Mouse (Mus musculus) MEL (cell line): ENCODE measurements around the gene Sgcg. TPM values are rescaled to one million over a fixed set of nuclear protein-coding genes. Genes with fewer than 3 reads are reported as not detected.

ENCODE experiments used
- DNase-seq: peaks from one replicate; pipeline ENCODE4 v3.0.0; 2011; ENCODE audit warnings: low read depth, low spot score
- H3K27ac ChIP-seq: 2 replicates; pipeline ENCODE4 v1.5.1; 2012; ENCODE audit warnings: low read depth, mild to moderate bottlenecking, control low read depth, low read length, moderate library complexity; ENCODE audit not compliant: control insufficient read depth
- H3K27me3 ChIP-seq, 2 experiments: fragments of 150-350 bp in 1 of 2; sonication (generic) in 1 of 2; 2 replicates each; pipeline ENCODE4 v1.6.1; 2012; ENCODE audit warnings: low read length in 2 of 2, mild to moderate bottlenecking in 2 of 2, improper control_type of control experiment in 1 of 2, moderate library complexity in 1 of 2; ENCODE audit not compliant: insufficient read depth in 2 of 2, control insufficient read depth in 1 of 2
- H3K36me3 ChIP-seq, 2 experiments: 2 replicates each; pipeline ENCODE4 v1.6.1; 2012 to 2014; ENCODE audit warnings: low read length in 2 of 2, improper control_type of control experiment in 1 of 2, inconsistent platforms in 1 of 2, mild to moderate bottlenecking in 1 of 2; ENCODE audit not compliant: insufficient read depth in 2 of 2, control insufficient read depth in 1 of 2
- H3K4me1 ChIP-seq, 2 experiments: fragments of 150-350 bp in 1 of 2; sonication (generic) in 1 of 2; 2 replicates each; pipeline ENCODE4 v1.6.1; 2012; ENCODE audit warnings: low read length in 2 of 2, improper control_type of control experiment in 1 of 2, mild to moderate bottlenecking in 1 of 2; ENCODE audit not compliant: insufficient read depth in 2 of 2, control insufficient read depth in 1 of 2
- H3K4me3 ChIP-seq, 2 experiments: fragments of 150-350 bp in 1 of 2; sonication (generic) in 1 of 2; 2 replicates each; pipeline ENCODE4 v1.5.1; 2012; ENCODE audit warnings: low read depth in 2 of 2, low read length in 2 of 2, mild to moderate bottlenecking in 2 of 2, moderate library complexity in 2 of 2, control low read depth in 1 of 2, improper control_type of control experiment in 1 of 2; ENCODE audit not compliant: control insufficient read depth in 1 of 2, insufficient read depth in 1 of 2
- H3K79me2 ChIP-seq: 2 replicates; pipeline ENCODE4 v1.6.1; 2012; ENCODE audit warnings: mild to moderate bottlenecking, low read length, moderate library complexity; ENCODE audit not compliant: control insufficient read depth, poor library complexity, insufficient read depth
- H3K9ac ChIP-seq: 2 replicates; pipeline ENCODE4 v1.6.1; 2012; ENCODE audit warnings: low read depth, mild to moderate bottlenecking, control low read depth, low read length, moderate library complexity; ENCODE audit not compliant: control insufficient read depth, poor library complexity, severe bottlenecking
- H3K9me3 ChIP-seq: fragments of 150-350 bp; sonication (generic); replicated peaks from 2 replicates; pipeline ENCODE4 v1.6.1; 2012; ENCODE audit warnings: mild to moderate bottlenecking, low read length, improper control_type of control experiment, moderate library complexity; ENCODE audit not compliant: insufficient read depth
- CHD2 ChIP-seq: IDR thresholded peaks from 2 replicates; pipeline ENCODE4 v1.6.1; 2011; ENCODE audit warnings: low read length, improper control_type of control experiment
- CTCF ChIP-seq, 3 experiments: IDR thresholded peaks in 2 of 3; conservative IDR thresholded peaks in 1 of 3; 2 replicates each; pipeline ENCODE4 v1.5.1; 2011 to 2012; ENCODE audit warnings: low read length in 3 of 3, low read depth in 2 of 3, mild to moderate bottlenecking in 2 of 3, improper control_type of control experiment in 1 of 3, inconsistent platforms in 1 of 3, mixed read lengths in 1 of 3, moderate library complexity in 1 of 3; ENCODE audit not compliant: control insufficient read depth in 1 of 3, insufficient read depth in 1 of 3, poor library complexity in 1 of 3, severe bottlenecking in 1 of 3
- ELF1 ChIP-seq: IDR thresholded peaks from 2 replicates; pipeline ENCODE4 v1.6.1; 2014; ENCODE audit warnings: low read depth, mild to moderate bottlenecking, inconsistent platforms, low read length, improper control_type of control experiment, moderate library complexity
- EP300 ChIP-seq, 2 experiments: IDR thresholded peaks; 2 replicates each; pipeline ENCODE4 v1.6.1; 2011; ENCODE audit warnings: improper control_type of control experiment in 2 of 2, low read length in 2 of 2, low read depth in 1 of 2, mild to moderate bottlenecking in 1 of 2
- GATA1 ChIP-seq: IDR thresholded peaks from 2 replicates; pipeline ENCODE4 v1.6.1; 2011; ENCODE audit warnings: low read depth, low read length, improper control_type of control experiment
- MAFK ChIP-seq: IDR thresholded peaks from 2 replicates; pipeline ENCODE4 v1.6.1; 2011; ENCODE audit warnings: low read depth, mild to moderate bottlenecking, low read length, improper control_type of control experiment, borderline replicate concordance
- MAX ChIP-seq: IDR thresholded peaks from 2 replicates; pipeline ENCODE4 v1.6.1; 2011; ENCODE audit warnings: low read length, improper control_type of control experiment
- MXI1 ChIP-seq: IDR thresholded peaks from 2 replicates; pipeline ENCODE4 v1.6.1; 2011; ENCODE audit warnings: mild to moderate bottlenecking, low read depth, low read length, improper control_type of control experiment
- POLR2A ChIP-seq, 2 experiments: IDR thresholded peaks; 2 replicates each; pipeline ENCODE4 v1.6.1; 2011 to 2012; ENCODE audit warnings: low read length in 2 of 2, mild to moderate bottlenecking in 2 of 2, control low read depth in 1 of 2, improper control_type of control experiment in 1 of 2, low read depth in 1 of 2, moderate library complexity in 1 of 2; ENCODE audit not compliant: control insufficient read depth in 1 of 2, insufficient read depth in 1 of 2, poor library complexity in 1 of 2
- POLR2AphosphoS5 ChIP-seq: IDR thresholded peaks from 2 replicates; pipeline ENCODE4 v1.6.1; 2012; ENCODE audit warnings: low read depth, borderline replicate concordance, mild to moderate bottlenecking, inconsistent platforms, low read length, moderate library complexity, mixed read lengths
- SMC3 ChIP-seq: IDR thresholded peaks from 2 replicates; pipeline ENCODE4 v1.6.1; 2011; ENCODE audit warnings: low read depth, low read length, improper control_type of control experiment
- ZC3H11A ChIP-seq: IDR thresholded peaks from 2 replicates; pipeline ENCODE4 v1.6.1; 2012; ENCODE audit warnings: low read depth, mild to moderate bottlenecking, inconsistent platforms, low read length, improper control_type of control experiment
- ZKSCAN1 ChIP-seq: IDR thresholded peaks from 2 replicates; pipeline ENCODE4 v1.6.1; 2012; ENCODE audit warnings: low read depth, mild to moderate bottlenecking, inconsistent platforms, low read length, improper control_type of control experiment, moderate library complexity
- ZMIZ1 ChIP-seq: IDR thresholded peaks from 2 replicates; pipeline ENCODE4 v1.6.1; 2012; ENCODE audit warnings: low read depth, mild to moderate bottlenecking, inconsistent platforms, low read length, improper control_type of control experiment, moderate library complexity
- ZNF384 ChIP-seq: IDR thresholded peaks from 2 replicates; pipeline ENCODE4 v1.6.1; 2012; ENCODE audit warnings: low read depth, mild to moderate bottlenecking, inconsistent platforms, low read length, improper control_type of control experiment
- polyA plus RNA-seq, 2 experiments: library from polyadenylated mRNA; stranded (reverse) in 1 of 2; unstranded in 1 of 2; fragments of >175 nt in 1 of 2; fragments of >200 nt in 1 of 2; gene quantifications; 2 replicates each; pipeline versions ENCODE4 v1.2.1 to v1.2.4; 2012; ENCODE audit warnings: low replicate concordance in 2 of 2, low read depth in 1 of 2; ENCODE audit not compliant: insufficient read length in 2 of 2, insufficient read depth in 1 of 2, missing spikeins in 1 of 2
- total RNA-seq: library from RNA; depleted of rRNA; stranded (reverse); fragments of 300-350 nt; gene quantifications from 2 replicates; pipeline ENCODE4 v1.2.3, GENCODE M21; 2012

Gene Sgcg
- total and polyA plus RNA-seq, 3 experiments: not detected

GRCm38 (mm10) chr14:61288606-61289286 is 30.5 kb upstream of the Sgcg start:
- Histone ChIP-seq H3K9ac (no peak overlapping the region), H3K4me3 (no peak overlapping the region), H3K79me2 (no peaks in the 10 kb centered on the region), H3K27ac (no peak overlapping the region), H3K36me3 (no peaks in the 10 kb centered on the region), H3K27me3 (no peaks in the 10 kb centered on the region), H3K9me3 (no peaks in the 10 kb centered on the region), H3K4me1 (no peaks in the 10 kb centered on the region)
- no peak for DNase-seq
- TF ChIP-seq ELF1 (no peak), ZKSCAN1 (no peak), MXI1 (no peak), ZNF384 (no peak), POLR2AphosphoS5 (no peak)

- TF ChIP-seq SMC3: no peak
- TF ChIP-seq ZMIZ1: no peak
- TF ChIP-seq MAFK: peak; percentile 48; the same call in 1 of the 2 replicates
- TF ChIP-seq ZC3H11A: no peak
- TF ChIP-seq POLR2A (IDR thresholded peaks at IDR 0.05; ENCODE audit: control insufficient read depth in 1 of 2, insufficient read depth in 1 of 2, low read depth in 1 of 2, low read length in 2 of 2, poor library complexity in 1 of 2): no peak
- TF ChIP-seq MAX: 0 out of 2 replicates have a peak, but pooled peaks have one; percentile 24
- no peak for TF ChIP-seq EP300 (IDR thresholded peaks at IDR 0.05; ENCODE audit: low read depth in 1 of 2, low read length in 2 of 2)
- TF ChIP-seq CHD2: no peak
- no peaks in the 10 kb centered on the region for H3K79me2 ChIP-seq
These were observed 20.5 kb upstream of the Sgcg start for GRCm38 (mm10) chr14:61278676-61279300.

GRCm38 (mm10) chr14:61277285-61277684 is 19.0 kb upstream of the Sgcg start:
- TF ChIP-seq CTCF (IDR thresholded peaks at IDR 0.05 in 2 of 3, conservative IDR thresholded peaks at IDR 0.05 in 1 of 3; ENCODE audit: control insufficient read depth in 1 of 3, insufficient read depth in 1 of 3, low read depth in 2 of 3, low read length in 3 of 3, poor library complexity in 1 of 3, severe bottlenecking in 1 of 3): peak; percentile 32 to 50 (median 33); a peak in 5 of 6 replicates
- no peak for TF ChIP-seq MAX
- peak; percentile 37 for TF ChIP-seq SMC3
- no peak for TF ChIP-seq GATA1
- H3K9me3 ChIP-seq: no peaks in the 10 kb centered on the region
- no peaks in the 10 kb centered on the region for H3K27me3 ChIP-seq
- no peaks in the 10 kb centered on the region for H3K4me1 ChIP-seq
- DNase-seq: peak; percentile 73
- H3K79me2 ChIP-seq: no peaks in the 10 kb centered on the region
- no peak overlapping the region for H3K4me3 ChIP-seq
- no peak overlapping the region for H3K9ac ChIP-seq
- peaks cover 0 to 2% of the 10 kb centered on the region in 2 experiments; a peak in 2 of 4 replicates for H3K36me3 ChIP-seq
- no peak overlapping the region for H3K27ac ChIP-seq

More at GRCm38 (mm10) chr14:61278676-61279300, 20.5 kb upstream of the Sgcg start:
- H3K27ac ChIP-seq: no peak overlapping the region
- no peaks in the 10 kb centered on the region for H3K4me1 ChIP-seq
- H3K9me3 ChIP-seq: no peaks in the 10 kb centered on the region
- H3K36me3 ChIP-seq: peaks cover 0 to 2% of the 10 kb centered on the region in 2 experiments; a peak in 2 of 4 replicates
- H3K4me3 ChIP-seq: no peak overlapping the region
- no peak overlapping the region for H3K9ac ChIP-seq
- peak; percentile 58 for DNase-seq
- no peaks in the 10 kb centered on the region for H3K27me3 ChIP-seq
